Mouse (Mus musculus) lung, adult 2 months (tissue): ENCODE results near the gene Hpd.

Experiments used
- CTCF ChIP-seq: fragments of 200-500 bp; IDR thresholded peaks from 2 replicates; pipeline ENCODE4 v1.5.1; 2011; ENCODE audit warnings: mild to moderate bottlenecking, low read length, control low read depth; ENCODE audit not compliant: insufficient read depth
- POLR2A ChIP-seq: fragments of 200-500 bp; IDR thresholded peaks from 2 replicates; pipeline ENCODE4 v1.6.1; 2011; ENCODE audit warnings: low read depth, mild to moderate bottlenecking, control low read depth, low read length, borderline replicate concordance; ENCODE audit errors: extremely low read depth

DNA sequence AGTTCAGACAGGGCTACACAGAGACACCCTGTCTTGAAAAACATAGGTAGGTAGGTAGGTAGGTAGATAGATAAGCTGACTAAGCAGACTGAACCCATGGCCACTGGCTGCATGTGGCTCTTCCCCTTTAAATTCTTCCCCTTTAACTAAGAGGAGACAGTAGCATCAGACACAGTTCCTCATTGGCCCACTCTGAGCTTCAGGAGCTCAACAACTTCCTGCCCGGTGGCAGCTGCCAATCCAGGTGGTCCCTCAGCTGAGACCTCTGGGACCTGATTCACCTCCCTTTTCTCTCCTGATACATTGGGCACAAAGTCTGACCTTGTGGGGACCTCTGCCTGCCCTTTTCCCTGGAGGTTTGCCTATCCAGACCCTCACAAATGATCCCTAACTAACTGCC lies 29.6 kb downstream of the Hpd start:
- TF ChIP-seq CTCF (no peak), POLR2A (no peak)
